Mouse (Mus musculus) CD4-positive, CD25-positive, alpha-beta regulatory T cell (primary cell): ENCODE results near the gene Foxp1. TPM values are rescaled to one million over a fixed set of nuclear protein-coding genes. Genes with fewer than 3 reads are reported as not detected.

ENCODE experiments used
- polyA plus RNA-seq: library from polyadenylated mRNA; unstranded; fragments of 100-300 nt; shearing (Covaris generic); gene quantifications from one replicate; pipeline ENCODE4 v1.2.1, GENCODE M21; 2017

The Foxp1 gene
- 470 TPM for polyA plus RNA-seq

GRCm38 (mm10) chr6:99522359-99523108 lies at the start of gene Foxp1:
TSS of gene Foxp1 (minus strand) at chr6:99522721.

Other genes starting within 250 kb of the Foxp1 start
- gene Eif4e3, start 144.1 kb upstream of the Foxp1 start, polyA plus RNA-seq = 33.5 TPM
- gene Gm20696, start 144.1 kb upstream of the Foxp1 start, polyA plus RNA-seq = 20.0 TPM
- not detected for gene Gpr27, start 170.0 kb upstream of the Foxp1 start, polyA plus RNA-seq
- not detected for gene Prok2, start 203.7 kb upstream of the Foxp1 start, polyA plus RNA-seq